Mouse (Mus musculus): ENCODE data around the gene Crb3.

- no peak for TF ChIP-seq CTCF (IDR thresholded peaks at IDR 0.05; ENCODE audit: control insufficient read depth, insufficient read depth, low read length)
- TF ChIP-seq POLR2A (IDR thresholded peaks at IDR 0.05; ENCODE audit: borderline replicate concordance, control insufficient read depth, low read depth, low read length) = no peak
These were observed 46.6 kb upstream of the Crb3 start for GRCm38 (mm10) chr17:57012245-57012795.
